Mouse (Mus musculus): Measurements from ENCODE around the gene Cyb561a3. TPM values are rescaled to one million over a fixed set of nuclear protein-coding genes. Genes with fewer than 3 reads are reported as not detected.

Cyb561a3 gene
- polyA plus RNA-seq, 1 experiment from 2014 or later = 21.6 TPM

- 67% methylated on average over 5 of the region's 5 CpGs for WGBS
- no peak overlapping the region for H3K27ac ChIP-seq (ENCODE audit: low read length)
- no peaks in the 10 kb centered on the region for H3K9me3 ChIP-seq (ENCODE audit: low read length)
- no peak overlapping the region for H3K4me2 ChIP-seq (replicated peaks; ENCODE audit: low read depth, low read length)
- no peaks in the 10 kb centered on the region for H3K4me1 ChIP-seq (ENCODE audit: insufficient read depth, low read length)
- peaks cover 12% of the 10 kb centered on the region; the same call in 1 of the 2 replicates for H3K36me3 ChIP-seq (ENCODE audit: insufficient read depth, low read length)
- no peak for ATAC-seq (ENCODE audit: low FRiP score, low TSS enrichment)
- H3K9ac ChIP-seq (replicated peaks; ENCODE audit: low read length) = no peak overlapping the region
- no peaks in the 10 kb centered on the region for H3K27me3 ChIP-seq (ENCODE audit: insufficient read depth, low read length)
- no peak overlapping the region for H3K4me3 ChIP-seq (ENCODE audit: low read length)
These were observed 12.3 kb downstream of the Cyb561a3 start for GRCm38 (mm10) chr19:10589127-10589857.

- Histone ChIP-seq H3K27ac (ENCODE audit: low read length) (no peak overlapping the region), H3K36me3 (ENCODE audit: insufficient read depth, low read length) (peaks cover 19% of the 10 kb centered on the region), H3K9ac (replicated peaks; ENCODE audit: low read length) (no peak overlapping the region), H3K4me1 (ENCODE audit: insufficient read depth, low read length) (no peaks in the 10 kb centered on the region), H3K4me2 (replicated peaks; ENCODE audit: low read depth, low read length) (no peak overlapping the region), H3K9me3 (ENCODE audit: low read length) (no peaks in the 10 kb centered on the region), H3K4me3 (ENCODE audit: low read length) (no peak overlapping the region), H3K27me3 (ENCODE audit: insufficient read depth, low read length) (no peaks in the 10 kb centered on the region)
- ATAC-seq (ENCODE audit: low FRiP score, low TSS enrichment) = no peak
- WGBS = 72% methylated on average over 3 of the region's 3 CpGs
These were observed 13.3 kb downstream of the Cyb561a3 start for GRCm38 (mm10) chr19:10590301-10590700.

- Histone ChIP-seq H3K4me1 (ENCODE audit: insufficient read depth, low read length) (no peaks in the 10 kb centered on the region), H3K4me2 (replicated peaks; ENCODE audit: low read depth, low read length) (no peak overlapping the region), H3K9ac (replicated peaks; ENCODE audit: low read length) (no peak overlapping the region), H3K36me3 (ENCODE audit: insufficient read depth, low read length) (peaks cover 26% of the 10 kb centered on the region), H3K27ac (ENCODE audit: low read length) (no peak overlapping the region), H3K9me3 (ENCODE audit: low read length) (no peaks in the 10 kb centered on the region), H3K27me3 (ENCODE audit: insufficient read depth, low read length) (no peaks in the 10 kb centered on the region), H3K4me3 (ENCODE audit: low read length) (no peak overlapping the region)
- WGBS = 93% methylated on average over 6 of the region's 6 CpGs
- no peak for ATAC-seq (ENCODE audit: low FRiP score, low TSS enrichment)
These were observed 14.8 kb downstream of the Cyb561a3 start for GRCm38 (mm10) chr19:10591659-10592377.

- Histone ChIP-seq H3K4me2 (replicated peaks; ENCODE audit: low read depth, low read length) (no peak overlapping the region), H3K4me1 (ENCODE audit: insufficient read depth, low read length) (peaks cover 8% of the 10 kb centered on the region), H3K4me3 (ENCODE audit: low read length) (no peak overlapping the region), H3K9me3 (ENCODE audit: low read length) (no peaks in the 10 kb centered on the region), H3K27me3 (ENCODE audit: insufficient read depth, low read length) (no peaks in the 10 kb centered on the region), H3K9ac (replicated peaks; ENCODE audit: low read length) (no peak overlapping the region), H3K27ac (ENCODE audit: low read length) (no peak overlapping the region), H3K36me3 (ENCODE audit: insufficient read depth, low read length) (peaks cover 31% of the 10 kb centered on the region)
- no peak for ATAC-seq (ENCODE audit: low FRiP score, low TSS enrichment)
- 42% methylated on average over 3 of the region's 3 CpGs for WGBS
These were observed 21.2 kb downstream of the Cyb561a3 start for GRCm38 (mm10) chr19:10598188-10598587.

GRCm38 (mm10) chr19:10599648-10600047 is 22.7 kb downstream of the Cyb561a3 start:
- Histone ChIP-seq H3K4me3 (ENCODE audit: low read length) (no peak overlapping the region), H3K4me1 (ENCODE audit: insufficient read depth, low read length) (peaks cover 14% of the 10 kb centered on the region), H3K4me2 (replicated peaks; ENCODE audit: low read depth, low read length) (no peak overlapping the region), H3K9me3 (ENCODE audit: low read length) (no peaks in the 10 kb centered on the region), H3K27me3 (ENCODE audit: insufficient read depth, low read length) (no peaks in the 10 kb centered on the region), H3K36me3 (ENCODE audit: insufficient read depth, low read length) (peaks cover 19% of the 10 kb centered on the region), H3K9ac (replicated peaks; ENCODE audit: low read length) (no peak overlapping the region), H3K27ac (ENCODE audit: low read length) (no peak overlapping the region)
- WGBS = 93% methylated on average over 2 of the region's 2 CpGs
- no peak for ATAC-seq (ENCODE audit: low FRiP score, low TSS enrichment)

GRCm38 (mm10) chr19:10602247-10602769 is 25.3 kb downstream of the Cyb561a3 start:
- Histone ChIP-seq H3K27me3 (ENCODE audit: insufficient read depth, low read length) (no peaks in the 10 kb centered on the region), H3K36me3 (ENCODE audit: insufficient read depth, low read length) (peaks cover 8% of the 10 kb centered on the region), H3K4me3 (ENCODE audit: low read length) (peak overlapping the region; percentile 40), H3K27ac (ENCODE audit: low read length) (peak overlapping the region; percentile 88), H3K9ac (replicated peaks; ENCODE audit: low read length) (peak overlapping the region; percentile 71), H3K4me1 (ENCODE audit: insufficient read depth, low read length) (peaks cover 27% of the 10 kb centered on the region), H3K9me3 (ENCODE audit: low read length) (no peaks in the 10 kb centered on the region), H3K4me2 (replicated peaks; ENCODE audit: low read depth, low read length) (peak overlapping the region; percentile 52)
- 5% methylated on average over 6 of the region's 6 CpGs for WGBS
- ATAC-seq (ENCODE audit: low FRiP score, low TSS enrichment) = 0 out of 2 replicates have a peak, but pooled peaks have one; percentile 24

- Histone ChIP-seq H3K4me3 (ENCODE audit: low read length) (peak overlapping the region; percentile 40), H3K4me1 (ENCODE audit: insufficient read depth, low read length) (peaks cover 27% of the 10 kb centered on the region), H3K27ac (ENCODE audit: low read length) (peak overlapping the region; percentile 88), H3K9me3 (ENCODE audit: low read length) (no peaks in the 10 kb centered on the region), H3K4me2 (replicated peaks; ENCODE audit: low read depth, low read length) (peak overlapping the region; percentile 52), H3K9ac (replicated peaks; ENCODE audit: low read length) (peak overlapping the region; percentile 91), H3K36me3 (ENCODE audit: insufficient read depth, low read length) (peaks cover 10% of the 10 kb centered on the region), H3K27me3 (ENCODE audit: insufficient read depth, low read length) (no peaks in the 10 kb centered on the region)
- peak; percentile 62; the same call in 1 of the 2 replicates for ATAC-seq (ENCODE audit: low FRiP score, low TSS enrichment)
- WGBS = 1% methylated on average over 9 of the region's 9 CpGs
These were observed 25.8 kb downstream of the Cyb561a3 start for GRCm38 (mm10) chr19:10602787-10603186.

GRCm38 (mm10) chr19:10603660-10604523 is 26.9 kb downstream of the Cyb561a3 start:
- Histone ChIP-seq H3K9me3 (ENCODE audit: low read length) (no peaks in the 10 kb centered on the region), H3K9ac (replicated peaks; ENCODE audit: low read length) (peak overlapping the region; percentile 91), H3K27ac (ENCODE audit: low read length) (peak overlapping the region; percentile 96), H3K4me2 (replicated peaks; ENCODE audit: low read depth, low read length) (peak overlapping the region; percentile 75), H3K4me3 (ENCODE audit: low read length) (peak overlapping the region; percentile 9), H3K4me1 (ENCODE audit: insufficient read depth, low read length) (peaks cover 27% of the 10 kb centered on the region), H3K27me3 (ENCODE audit: insufficient read depth, low read length) (no peaks in the 10 kb centered on the region), H3K36me3 (ENCODE audit: insufficient read depth, low read length) (peaks cover 18% of the 10 kb centered on the region)
- WGBS = 75% methylated on average over 18 of the region's 18 CpGs
- no peak for ATAC-seq (ENCODE audit: low FRiP score, low TSS enrichment)

GRCm38 (mm10) chr19:10604534-10604933 is 27.6 kb downstream of the Cyb561a3 start:
- H3K4me3 ChIP-seq (ENCODE audit: low read length) = peak overlapping the region; percentile 99
- ATAC-seq (ENCODE audit: low FRiP score, low TSS enrichment) = no peak
- H3K27me3 ChIP-seq (ENCODE audit: insufficient read depth, low read length) = no peaks in the 10 kb centered on the region
- H3K9ac ChIP-seq (replicated peaks; ENCODE audit: low read length) = peak overlapping the region; percentile 91
- H3K36me3 ChIP-seq (ENCODE audit: insufficient read depth, low read length) = peaks cover 22% of the 10 kb centered on the region
- 32% methylated on average over 3 of the region's 3 CpGs for WGBS
- peak overlapping the region; percentile 75 for H3K4me2 ChIP-seq (replicated peaks; ENCODE audit: low read depth, low read length)
- peak overlapping the region; percentile 96 for H3K27ac ChIP-seq (ENCODE audit: low read length)
- H3K9me3 ChIP-seq (ENCODE audit: low read length) = no peaks in the 10 kb centered on the region
- H3K4me1 ChIP-seq (ENCODE audit: insufficient read depth, low read length) = peaks cover 27% of the 10 kb centered on the region
